Mouse (Mus musculus) E14TG2a.4 (cell line): ENCODE results near the gene Rps6ka2.

Experiments
- H3K27me3 ChIP-seq: 2 replicates; pipeline ENCODE4 v1.6.1; 2014; ENCODE audit warnings: low read length, control low read depth; ENCODE audit not compliant: insufficient read depth
- H3K36me3 ChIP-seq: 2 replicates; pipeline ENCODE4 v1.6.1; 2014; ENCODE audit warnings: low read length, control low read depth; ENCODE audit not compliant: insufficient read depth
- H3K4me1 ChIP-seq: replicated peaks from 2 replicates; pipeline ENCODE4 v1.6.1; 2014; ENCODE audit warnings: low read depth, low read length, control low read depth
- H3K4me3 ChIP-seq: replicated peaks from 2 replicates; pipeline ENCODE4 v1.5.1; 2014; ENCODE audit warnings: mild to moderate bottlenecking, low read length
- H3K9me3 ChIP-seq: 2 replicates; pipeline ENCODE4 v1.6.1; 2014; ENCODE audit warnings: low read length, control low read depth
- CTCF ChIP-seq: conservative IDR thresholded peaks from 2 replicates; pipeline ENCODE4 v1.5.1; 2014; ENCODE audit warnings: low read length
- NANOG ChIP-seq: IDR thresholded peaks from 2 replicates; pipeline ENCODE4 v1.6.1; 2014; ENCODE audit warnings: borderline replicate concordance, low read length, mixed read lengths
- POU5F1 ChIP-seq: IDR thresholded peaks from 2 replicates; pipeline ENCODE4 v1.6.1; 2014; ENCODE audit warnings: low read length, borderline replicate concordance

The Rps6ka2 gene

DNA sequence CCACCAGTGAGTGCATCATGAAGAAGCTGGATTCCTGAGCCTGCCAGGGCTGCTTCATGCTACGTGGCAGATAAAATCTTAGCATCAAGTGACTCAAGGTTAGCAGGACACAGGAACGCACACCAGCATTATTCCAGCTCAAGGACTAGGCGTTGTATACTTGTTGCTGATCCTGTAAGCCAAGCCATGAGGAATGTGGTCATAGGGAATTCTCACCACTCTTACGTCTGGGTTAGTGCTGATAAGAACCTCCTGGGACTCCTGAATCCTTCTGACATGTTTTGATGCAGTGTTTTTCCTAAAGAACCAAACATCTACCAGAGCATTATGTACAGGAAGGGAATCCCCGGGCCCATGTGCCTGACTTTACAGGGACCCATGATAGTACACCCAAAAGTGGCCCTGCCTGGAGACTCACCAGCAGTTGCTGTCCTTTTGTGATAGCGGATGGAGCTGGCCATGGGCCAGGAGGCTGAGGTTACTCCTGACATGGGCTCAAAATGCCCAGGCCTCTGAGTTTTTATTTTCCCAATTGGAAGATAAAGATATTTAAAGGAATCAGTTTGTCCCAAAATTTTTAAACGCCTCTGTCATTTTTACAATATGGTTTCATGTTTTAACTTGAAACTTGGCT is 25.9 kb upstream of the Rps6ka2 start:
- Histone ChIP-seq H3K36me3 (no peaks in the 10 kb centered on the region), H3K27me3 (peaks cover 41% of the 10 kb centered on the region)
- no peak for TF ChIP-seq NANOG
- no peak for TF ChIP-seq POU5F1

DNA sequence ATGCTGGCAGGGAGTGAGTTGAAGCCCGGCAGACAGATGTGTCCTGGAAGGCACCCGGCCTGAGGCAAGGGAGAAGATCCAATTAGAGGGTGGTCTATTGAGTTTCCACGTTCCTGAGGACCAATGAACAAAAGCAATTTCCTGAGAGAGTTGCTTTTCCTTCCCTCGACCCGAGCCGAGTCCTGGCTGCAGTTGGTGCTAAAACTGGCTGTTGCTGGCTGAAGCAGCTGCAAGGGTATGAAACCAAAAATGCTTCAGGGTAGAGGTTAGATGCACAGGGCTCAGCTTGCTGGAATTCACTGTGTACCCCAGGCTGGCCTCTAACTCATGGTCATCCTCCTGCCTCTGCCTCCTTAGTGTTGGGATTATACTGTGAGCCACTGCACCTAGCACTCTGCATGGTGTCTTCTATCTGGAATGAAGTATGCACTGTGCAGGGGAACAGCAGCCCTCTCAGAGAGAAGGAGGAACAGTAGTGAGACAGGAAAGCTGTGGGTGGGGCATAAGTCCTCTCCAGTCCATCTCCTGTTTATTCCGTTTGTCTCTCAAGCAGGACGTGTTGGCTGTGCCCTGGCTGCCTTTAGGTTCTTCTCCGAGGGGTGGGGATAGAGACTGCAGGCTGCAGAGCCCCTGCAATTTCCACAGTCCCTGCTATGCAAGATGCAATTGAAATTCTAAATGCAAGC is 24.4 kb upstream of the Rps6ka2 start:
- no peak overlapping the region for H3K4me3 ChIP-seq
- peaks cover 37% of the 10 kb centered on the region for H3K27me3 ChIP-seq
- H3K4me1 ChIP-seq, result peaks cover 4% of the 10 kb centered on the region; the same call in 1 of the 2 replicates
- no peak for TF ChIP-seq POU5F1
- no peak for TF ChIP-seq CTCF
- TF ChIP-seq NANOG, result no peak
- no peaks in the 10 kb centered on the region for H3K36me3 ChIP-seq
- H3K9me3 ChIP-seq, result no peaks in the 10 kb centered on the region

More for the DNA sequence above, 25.9 kb upstream of the Rps6ka2 start:
- no peaks in the 10 kb centered on the region for H3K9me3 ChIP-seq
- peaks cover 7% of the 10 kb centered on the region for H3K4me1 ChIP-seq
- H3K4me3 ChIP-seq, result no peak overlapping the region

DNA sequence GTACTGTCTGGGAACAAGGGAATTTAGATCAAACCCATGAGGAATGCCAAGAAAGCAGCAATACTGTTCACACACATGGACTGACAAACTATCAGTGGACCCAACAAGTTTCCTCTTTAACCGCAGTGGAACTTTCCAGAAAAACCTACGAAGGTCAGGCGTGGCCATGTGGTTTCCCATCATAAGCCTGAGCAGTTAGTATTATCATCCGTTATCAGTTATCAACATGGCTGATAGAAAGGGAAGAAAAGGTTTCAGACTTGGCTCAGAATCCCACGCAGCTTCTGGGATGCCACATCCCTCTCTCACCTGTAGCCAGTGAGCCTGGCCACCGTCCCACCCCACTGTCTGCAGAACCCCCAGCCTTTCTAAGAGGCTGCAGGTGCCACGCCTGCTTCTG is 23.4 kb upstream of the Rps6ka2 start:
- Histone ChIP-seq H3K9me3 (no peaks in the 10 kb centered on the region), H3K36me3 (no peaks in the 10 kb centered on the region), H3K4me1 (peaks cover 4% of the 10 kb centered on the region; the same call in 1 of the 2 replicates), H3K4me3 (no peak overlapping the region), H3K27me3 (peaks cover 30% of the 10 kb centered on the region)
- no peak for TF ChIP-seq CTCF
- TF ChIP-seq POU5F1, result no peak
- TF ChIP-seq NANOG, result no peak

- no peaks in the 10 kb centered on the region for H3K9me3 ChIP-seq
- H3K27me3 ChIP-seq, result peaks cover 19% of the 10 kb centered on the region
- H3K4me3 ChIP-seq, result no peak overlapping the region
- TF ChIP-seq NANOG, result no peak
- no peaks in the 10 kb centered on the region for H3K36me3 ChIP-seq
- H3K4me1 ChIP-seq, result peaks cover 5% of the 10 kb centered on the region
These were observed 22.0 kb upstream of the Rps6ka2 start for GRCm38 (mm10) chr17:7147920-7148321.

GRCm38 (mm10) chr17:7149328-7150195 is 20.4 kb upstream of the Rps6ka2 start:
- H3K4me3 ChIP-seq, result no peak overlapping the region
- no peaks in the 10 kb centered on the region for H3K9me3 ChIP-seq
- peaks cover 12% of the 10 kb centered on the region; the same call in 1 of the 2 replicates for H3K27me3 ChIP-seq
- peaks cover 17% of the 10 kb centered on the region for H3K4me1 ChIP-seq
- H3K36me3 ChIP-seq, result no peaks in the 10 kb centered on the region
- TF ChIP-seq CTCF, result no peak
- TF ChIP-seq NANOG, result no peak
- TF ChIP-seq POU5F1, result no peak

- no peaks in the 10 kb centered on the region for H3K9me3 ChIP-seq
- TF ChIP-seq POU5F1, result no peak
- TF ChIP-seq NANOG, result no peak
- TF ChIP-seq CTCF, result no peak
- H3K4me1 ChIP-seq, result peaks cover 13% of the 10 kb centered on the region
- no peaks in the 10 kb centered on the region for H3K36me3 ChIP-seq
- H3K4me3 ChIP-seq, result no peak overlapping the region
- peaks cover 4% of the 10 kb centered on the region; the same call in 1 of the 2 replicates for H3K27me3 ChIP-seq
These were observed 18.3 kb upstream of the Rps6ka2 start for GRCm38 (mm10) chr17:7151446-7152100.

DNA sequence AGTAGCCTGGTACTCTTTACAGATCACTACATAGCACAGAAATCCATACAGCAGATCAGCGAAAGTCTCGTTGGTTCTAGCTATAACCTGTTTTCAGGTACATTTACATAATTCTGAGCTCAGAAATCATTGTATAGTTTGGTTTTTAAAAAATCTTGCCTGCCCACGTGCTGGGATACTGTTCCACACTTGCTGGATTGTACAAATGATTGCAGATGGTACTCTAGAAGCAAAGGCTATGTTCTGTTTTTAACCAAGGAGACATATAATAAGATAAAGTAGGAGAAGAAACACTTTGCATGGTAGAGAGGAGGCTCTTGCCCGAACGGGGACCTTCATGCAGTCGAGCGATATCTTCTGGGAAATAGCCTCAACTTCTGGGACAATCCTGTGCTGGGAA is 17.3 kb upstream of the Rps6ka2 start:
- H3K36me3 ChIP-seq, result no peaks in the 10 kb centered on the region
- no peaks in the 10 kb centered on the region for H3K27me3 ChIP-seq
- H3K4me3 ChIP-seq, result no peak overlapping the region
- TF ChIP-seq NANOG (no peak), POU5F1 (no peak), CTCF (no peak)
- no peaks in the 10 kb centered on the region for H3K9me3 ChIP-seq
- peaks cover 13% of the 10 kb centered on the region for H3K4me1 ChIP-seq

GRCm38 (mm10) chr17:7163955-7164354 is 6.0 kb upstream of the Rps6ka2 start:
- no peak for TF ChIP-seq POU5F1
- no peak for TF ChIP-seq NANOG
- Histone ChIP-seq H3K9me3 (no peaks in the 10 kb centered on the region), H3K4me3 (no peak overlapping the region), H3K36me3 (no peaks in the 10 kb centered on the region), H3K27me3 (peaks cover 14% of the 10 kb centered on the region), H3K4me1 (peaks cover 32% of the 10 kb centered on the region)
